Mouse (Mus musculus): ENCODE results near the gene Tmem63c. TPM values are rescaled to one million over a fixed set of nuclear protein-coding genes. Genes with fewer than 3 reads are reported as not detected.

Gene Tmem63c
- polyA plus RNA-seq, 1 experiment: 0.32 TPM

GRCm38 (mm10) chr12:87023456-87023855 lies 2.3 kb downstream of the Tmem63c start:
- Histone ChIP-seq H3K4me1 (ENCODE audit: control insufficient read depth, insufficient read depth, insufficient read length, low read length) (no peaks in the 10 kb centered on the region), H3K4me3 (ENCODE audit: low read depth, low read length) (no peak overlapping the region), H3K36me3 (ENCODE audit: control insufficient read depth, insufficient read depth, low read length) (no peaks in the 10 kb centered on the region), H3K27ac (ENCODE audit: insufficient read depth, low read depth, low read length) (no peak overlapping the region), H3K27me3 (ENCODE audit: control insufficient read depth, insufficient read depth, low read length) (peaks cover 11% of the 10 kb centered on the region; the same call in 1 of the 2 replicates)
- WGBS: 68% methylated on average over 3 of the region's 3 CpGs
- no peak for TF ChIP-seq CTCF (IDR thresholded peaks at IDR 0.05; ENCODE audit: extremely low read depth, insufficient read length, insufficient replicate concordance, low read depth, low read length)
- no peak for TF ChIP-seq POLR2A (IDR thresholded peaks at IDR 0.05; ENCODE audit: low read depth, low read length)

GRCm38 (mm10) chr12:87026109-87026870 lies 5.2 kb downstream of the Tmem63c start:
- Histone ChIP-seq H3K27me3 (ENCODE audit: control insufficient read depth, insufficient read depth, low read length) (peaks cover 11% of the 10 kb centered on the region; the same call in 1 of the 2 replicates), H3K4me1 (ENCODE audit: control insufficient read depth, insufficient read depth, insufficient read length, low read length) (no peaks in the 10 kb centered on the region), H3K36me3 (ENCODE audit: control insufficient read depth, insufficient read depth, low read length) (no peaks in the 10 kb centered on the region), H3K27ac (ENCODE audit: insufficient read depth, low read depth, low read length) (no peak overlapping the region), H3K4me3 (ENCODE audit: low read depth, low read length) (no peak overlapping the region)
- 5% methylated on average over 30 of the region's 30 CpGs for WGBS
- TF ChIP-seq CTCF (IDR thresholded peaks at IDR 0.05; ENCODE audit: extremely low read depth, insufficient read length, insufficient replicate concordance, low read depth, low read length): no peak
- no peak for TF ChIP-seq POLR2A (IDR thresholded peaks at IDR 0.05; ENCODE audit: low read depth, low read length)

DNA sequence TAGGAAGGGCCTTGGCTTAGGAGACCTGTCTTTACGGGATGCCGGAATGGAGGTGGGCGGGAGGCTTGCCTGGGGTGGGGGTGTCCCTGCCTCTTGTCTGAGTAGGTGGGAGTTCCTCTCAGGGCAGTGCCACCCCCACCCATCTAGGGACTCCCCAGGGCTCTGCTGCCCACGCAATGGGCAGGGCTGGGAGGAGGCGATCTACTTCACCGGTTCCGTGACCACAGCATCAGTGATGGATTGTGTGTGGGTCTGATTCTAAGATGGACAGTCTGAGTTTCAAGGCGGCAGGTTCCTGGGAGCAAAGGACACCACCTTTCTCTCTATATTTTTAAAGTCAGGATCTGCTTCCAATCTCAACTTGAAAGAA lies 5.7 kb downstream of the Tmem63c start:
- Histone ChIP-seq H3K27me3 (ENCODE audit: control insufficient read depth, insufficient read depth, low read length) (peaks cover 11% of the 10 kb centered on the region; the same call in 1 of the 2 replicates), H3K4me3 (ENCODE audit: low read depth, low read length) (no peak overlapping the region), H3K36me3 (ENCODE audit: control insufficient read depth, insufficient read depth, low read length) (no peaks in the 10 kb centered on the region), H3K27ac (ENCODE audit: insufficient read depth, low read depth, low read length) (no peak overlapping the region), H3K4me1 (ENCODE audit: control insufficient read depth, insufficient read depth, insufficient read length, low read length) (no peaks in the 10 kb centered on the region)
- WGBS: 17% methylated on average over 8 of the region's 8 CpGs
- TF ChIP-seq POLR2A (IDR thresholded peaks at IDR 0.05; ENCODE audit: low read depth, low read length) (no peak), CTCF (IDR thresholded peaks at IDR 0.05; ENCODE audit: extremely low read depth, insufficient read length, insufficient replicate concordance, low read depth, low read length) (no peak)

DNA sequence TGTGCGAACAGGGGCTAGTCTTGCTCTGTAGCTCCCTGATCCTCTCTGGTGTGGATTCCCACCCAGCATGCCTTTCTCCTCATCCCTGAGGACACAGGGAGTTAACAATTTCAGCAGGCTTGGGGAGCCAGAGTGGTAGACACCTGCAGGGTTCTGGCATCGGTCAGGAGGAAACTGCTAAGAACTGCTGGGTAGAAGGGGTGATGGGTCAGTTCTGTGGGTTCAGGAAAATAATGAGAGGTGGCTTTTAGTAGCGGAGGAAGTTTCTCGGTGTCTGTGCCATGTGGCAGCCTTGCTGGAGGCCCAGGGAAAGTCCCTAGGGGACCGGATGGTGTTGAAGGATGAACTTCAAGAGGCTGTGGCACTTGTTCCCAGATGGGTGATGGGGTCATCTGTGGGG lies 6.3 kb downstream of the Tmem63c start:
- no peak overlapping the region for H3K4me3 ChIP-seq (ENCODE audit: low read depth, low read length)
- no peaks in the 10 kb centered on the region for H3K4me1 ChIP-seq (ENCODE audit: control insufficient read depth, insufficient read depth, insufficient read length, low read length)
- peaks cover 11% of the 10 kb centered on the region; the same call in 1 of the 2 replicates for H3K27me3 ChIP-seq (ENCODE audit: control insufficient read depth, insufficient read depth, low read length)
- no peaks in the 10 kb centered on the region for H3K36me3 ChIP-seq (ENCODE audit: control insufficient read depth, insufficient read depth, low read length)
- WGBS: 52% methylated on average over 5 of the region's 5 CpGs
- TF ChIP-seq CTCF (IDR thresholded peaks at IDR 0.05; ENCODE audit: extremely low read depth, insufficient read length, insufficient replicate concordance, low read depth, low read length) (no peak), POLR2A (IDR thresholded peaks at IDR 0.05; ENCODE audit: low read depth, low read length) (no peak)
- no peak overlapping the region for H3K27ac ChIP-seq (ENCODE audit: insufficient read depth, low read depth, low read length)

DNA sequence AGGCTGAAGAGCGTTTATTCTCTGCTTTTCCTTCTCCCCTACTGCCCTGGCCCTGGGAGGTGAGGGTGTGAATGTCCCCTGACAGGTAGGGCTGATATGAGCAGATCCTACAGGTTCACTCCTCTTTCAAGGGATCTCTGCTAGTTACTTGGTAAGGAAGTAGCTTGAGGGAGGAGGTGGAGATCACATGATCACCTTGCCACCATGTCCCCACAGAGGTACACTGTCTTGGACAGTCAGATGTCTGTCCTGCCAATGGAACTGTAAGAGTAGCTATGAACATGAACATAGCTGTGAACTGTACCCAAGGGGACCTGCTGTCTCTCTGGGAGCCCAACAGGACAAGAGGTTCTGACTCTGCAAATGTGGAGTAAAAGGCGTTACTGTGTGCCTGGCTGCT lies 6.9 kb downstream of the Tmem63c start:
- 52% methylated on average over 2 of the region's 2 CpGs for WGBS
- Histone ChIP-seq H3K27ac (ENCODE audit: insufficient read depth, low read depth, low read length) (no peak overlapping the region), H3K36me3 (ENCODE audit: control insufficient read depth, insufficient read depth, low read length) (no peaks in the 10 kb centered on the region), H3K27me3 (ENCODE audit: control insufficient read depth, insufficient read depth, low read length) (peaks cover 11% of the 10 kb centered on the region; the same call in 1 of the 2 replicates), H3K4me1 (ENCODE audit: control insufficient read depth, insufficient read depth, insufficient read length, low read length) (no peaks in the 10 kb centered on the region), H3K4me3 (ENCODE audit: low read depth, low read length) (no peak overlapping the region)
- TF ChIP-seq POLR2A (IDR thresholded peaks at IDR 0.05; ENCODE audit: low read depth, low read length): no peak
- TF ChIP-seq CTCF (IDR thresholded peaks at IDR 0.05; ENCODE audit: extremely low read depth, insufficient read length, insufficient replicate concordance, low read depth, low read length): no peak

DNA sequence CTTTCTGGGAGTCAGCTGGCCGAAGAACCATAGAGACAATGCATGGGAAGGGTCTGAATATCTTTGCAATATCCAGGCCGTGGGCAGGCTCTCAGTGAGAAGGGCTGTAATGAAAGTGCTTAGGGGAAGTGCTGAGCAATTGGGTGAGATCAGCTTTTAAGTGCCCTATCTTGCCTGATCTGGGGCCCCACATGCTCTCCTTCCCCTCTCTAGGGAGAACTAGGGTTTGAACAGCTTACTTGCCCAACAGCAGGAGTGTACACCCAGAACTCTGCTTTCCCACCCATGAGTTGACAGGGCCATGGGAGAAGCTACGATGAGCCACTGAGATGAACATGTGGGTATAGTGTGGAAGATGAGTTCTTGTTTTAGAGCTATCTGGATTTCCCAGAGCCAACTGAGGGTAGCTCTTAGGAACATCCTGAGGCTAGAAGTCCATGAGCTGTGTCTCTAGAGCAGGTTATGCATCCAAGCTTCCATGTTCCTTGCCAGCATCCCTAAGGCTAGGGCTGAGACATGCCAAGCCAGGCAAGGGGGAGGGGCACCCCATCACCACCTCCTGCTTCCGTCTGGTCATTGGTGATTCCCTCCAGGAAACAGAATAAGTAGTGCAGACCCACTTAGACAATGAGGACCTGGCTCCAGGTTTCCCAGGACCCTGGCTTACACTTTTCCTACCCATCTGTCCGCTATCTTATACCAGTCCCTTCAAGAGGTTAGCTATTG lies 8.3 kb downstream of the Tmem63c start:
- TF ChIP-seq POLR2A (IDR thresholded peaks at IDR 0.05; ENCODE audit: low read depth, low read length) (no peak), CTCF (IDR thresholded peaks at IDR 0.05; ENCODE audit: extremely low read depth, insufficient read length, insufficient replicate concordance, low read depth, low read length) (no peak)
- 66% methylated on average over 5 of the region's 5 CpGs for WGBS
- H3K27me3 ChIP-seq (ENCODE audit: control insufficient read depth, insufficient read depth, low read length): peaks cover 11% of the 10 kb centered on the region; the same call in 1 of the 2 replicates
- H3K4me1 ChIP-seq (ENCODE audit: control insufficient read depth, insufficient read depth, insufficient read length, low read length): no peaks in the 10 kb centered on the region
- H3K4me3 ChIP-seq (ENCODE audit: low read depth, low read length): no peak overlapping the region
- no peak overlapping the region for H3K27ac ChIP-seq (ENCODE audit: insufficient read depth, low read depth, low read length)
- no peaks in the 10 kb centered on the region for H3K36me3 ChIP-seq (ENCODE audit: control insufficient read depth, insufficient read depth, low read length)

DNA sequence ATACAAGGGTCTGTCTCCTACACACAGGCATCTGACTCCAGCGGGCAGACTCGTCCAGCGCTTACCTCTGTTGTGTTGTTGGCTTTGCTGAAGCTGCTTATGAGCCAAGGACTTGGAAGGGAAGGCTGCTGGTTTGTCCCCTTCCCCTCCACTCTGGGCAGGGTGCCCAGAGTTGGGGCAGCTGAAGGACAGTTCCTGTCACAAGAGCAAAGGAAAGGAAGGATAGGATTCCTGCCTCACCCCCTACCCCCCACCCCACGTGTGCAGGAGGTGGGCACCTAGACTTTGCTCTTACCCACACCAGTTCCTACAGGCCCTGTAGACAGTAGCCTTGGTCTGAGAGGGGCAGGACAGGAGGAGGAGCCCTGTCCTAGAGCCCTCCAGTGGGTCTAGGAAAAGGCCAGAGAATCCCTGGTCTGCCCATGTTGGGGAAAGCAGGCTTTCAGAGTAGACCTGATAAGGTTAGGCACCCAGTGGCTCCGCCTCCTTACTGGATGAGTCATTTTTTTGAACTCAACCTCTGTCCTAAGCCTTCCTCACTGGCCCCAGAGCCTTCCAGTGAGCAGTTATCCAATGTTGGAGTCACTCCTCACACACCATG lies 10.1 kb downstream of the Tmem63c start:
- no peaks in the 10 kb centered on the region for H3K36me3 ChIP-seq (ENCODE audit: control insufficient read depth, insufficient read depth, low read length)
- TF ChIP-seq POLR2A (IDR thresholded peaks at IDR 0.05; ENCODE audit: low read depth, low read length) (no peak), CTCF (IDR thresholded peaks at IDR 0.05; ENCODE audit: extremely low read depth, insufficient read length, insufficient replicate concordance, low read depth, low read length) (no peak)
- H3K27ac ChIP-seq (ENCODE audit: insufficient read depth, low read depth, low read length): no peak overlapping the region
- peaks cover 11% of the 10 kb centered on the region; the same call in 1 of the 2 replicates for H3K27me3 ChIP-seq (ENCODE audit: control insufficient read depth, insufficient read depth, low read length)
- WGBS: 58% methylated on average over 5 of the region's 5 CpGs
- H3K4me1 ChIP-seq (ENCODE audit: control insufficient read depth, insufficient read depth, insufficient read length, low read length): no peaks in the 10 kb centered on the region
- no peak overlapping the region for H3K4me3 ChIP-seq (ENCODE audit: low read depth, low read length)
